Mouse (Mus musculus): ENCODE data around the gene Prpf19. TPM values are rescaled to one million over a fixed set of nuclear protein-coding genes. Genes with fewer than 3 reads are reported as not detected.

Prpf19 gene
- polyA plus RNA-seq, 1 experiment, result 229 TPM

GRCm38 (mm10) chr19:10895708-10896107 lies 677 bp downstream of the Prpf19 start:
- no peak for DNase-seq (ENCODE audit: low read depth)

DNA sequence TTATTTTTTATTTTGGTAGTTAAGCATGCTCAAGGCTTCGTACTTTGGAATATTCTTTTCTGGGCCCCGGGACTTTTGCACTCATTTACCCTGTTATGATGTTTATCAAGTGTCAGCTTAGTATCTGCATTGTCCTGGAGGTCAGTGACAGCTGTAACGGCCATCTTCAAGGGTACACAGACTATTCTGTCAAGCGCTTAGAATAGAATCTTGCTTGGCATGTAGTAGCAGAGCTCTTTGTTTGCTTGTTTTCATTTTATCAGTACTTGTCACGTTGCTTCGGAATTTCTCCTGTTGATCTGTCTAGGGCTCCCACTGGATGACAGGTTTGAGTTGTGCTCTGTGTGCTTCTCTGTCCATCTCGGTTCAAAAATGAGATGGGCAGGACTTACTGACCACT lies 1.8 kb downstream of the Prpf19 start:
- no peak for DNase-seq (ENCODE audit: low read depth)

DNA sequence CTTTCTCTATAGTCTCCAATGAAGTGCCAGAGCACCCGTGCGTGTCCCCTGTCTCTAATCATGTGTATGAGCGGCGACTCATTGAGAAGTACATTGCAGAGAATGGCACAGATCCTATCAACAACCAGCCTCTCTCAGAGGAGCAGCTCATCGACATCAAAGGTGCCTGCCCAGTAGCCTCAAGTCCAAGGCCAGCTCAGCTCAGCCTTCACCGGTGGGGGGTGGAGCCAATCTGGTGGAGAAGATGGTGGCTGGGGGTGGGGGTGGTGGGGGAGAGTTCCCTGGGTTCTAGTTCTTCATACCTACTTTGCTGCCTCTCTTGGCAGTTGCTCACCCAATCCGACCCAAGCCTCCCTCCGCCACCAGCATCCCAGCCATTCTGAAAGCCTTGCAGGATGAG lies 2.5 kb downstream of the Prpf19 start:
- DNase-seq (ENCODE audit: low read depth), result no peak

DNA sequence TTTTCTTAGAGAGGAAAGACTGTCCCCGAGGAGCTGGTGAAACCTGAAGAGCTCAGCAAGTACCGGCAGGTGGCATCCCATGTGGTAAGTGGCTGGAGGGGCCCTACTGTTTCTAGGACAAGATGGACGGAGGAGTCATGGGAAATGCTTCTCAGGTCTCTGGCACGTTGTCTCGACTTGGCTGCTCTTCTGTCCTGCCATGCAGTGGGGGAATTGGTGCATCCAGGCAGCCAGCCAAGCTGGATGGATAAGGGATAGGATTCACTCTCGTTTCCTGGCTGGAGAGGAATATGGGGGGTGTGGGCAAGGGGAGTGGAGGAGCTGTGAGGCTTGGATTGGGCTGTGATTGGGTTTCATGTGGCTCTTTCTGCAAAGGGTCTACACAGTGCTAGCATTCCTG lies 5.3 kb downstream of the Prpf19 start:
- DNase-seq (ENCODE audit: low read depth), result no peak

- no peak for DNase-seq (ENCODE audit: low read depth)
Measured at GRCm38 (mm10) chr19:10901046-10901445, 6.0 kb downstream of the Prpf19 start.

DNA sequence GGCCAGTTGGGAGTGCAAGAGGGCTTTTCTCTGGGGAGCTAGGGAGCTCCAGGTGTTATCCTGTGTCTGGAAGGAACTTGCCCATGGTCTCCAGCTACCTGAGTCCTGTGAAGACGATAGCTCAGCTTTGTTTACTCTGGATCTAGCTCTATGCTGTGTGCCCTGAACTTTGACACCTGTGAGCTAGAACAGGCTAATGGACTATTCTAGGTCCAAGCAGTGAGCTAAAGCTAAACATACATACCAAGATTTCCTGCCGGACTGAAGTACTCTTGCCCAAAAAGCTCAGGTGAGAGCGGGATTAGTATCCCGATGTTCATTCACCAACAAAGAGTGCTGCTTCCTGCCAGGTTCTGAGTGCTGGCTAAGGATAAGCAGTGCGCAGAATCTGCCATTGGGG lies 9.5 kb downstream of the Prpf19 start:
- DNase-seq (ENCODE audit: low read depth), result no peak

DNA sequence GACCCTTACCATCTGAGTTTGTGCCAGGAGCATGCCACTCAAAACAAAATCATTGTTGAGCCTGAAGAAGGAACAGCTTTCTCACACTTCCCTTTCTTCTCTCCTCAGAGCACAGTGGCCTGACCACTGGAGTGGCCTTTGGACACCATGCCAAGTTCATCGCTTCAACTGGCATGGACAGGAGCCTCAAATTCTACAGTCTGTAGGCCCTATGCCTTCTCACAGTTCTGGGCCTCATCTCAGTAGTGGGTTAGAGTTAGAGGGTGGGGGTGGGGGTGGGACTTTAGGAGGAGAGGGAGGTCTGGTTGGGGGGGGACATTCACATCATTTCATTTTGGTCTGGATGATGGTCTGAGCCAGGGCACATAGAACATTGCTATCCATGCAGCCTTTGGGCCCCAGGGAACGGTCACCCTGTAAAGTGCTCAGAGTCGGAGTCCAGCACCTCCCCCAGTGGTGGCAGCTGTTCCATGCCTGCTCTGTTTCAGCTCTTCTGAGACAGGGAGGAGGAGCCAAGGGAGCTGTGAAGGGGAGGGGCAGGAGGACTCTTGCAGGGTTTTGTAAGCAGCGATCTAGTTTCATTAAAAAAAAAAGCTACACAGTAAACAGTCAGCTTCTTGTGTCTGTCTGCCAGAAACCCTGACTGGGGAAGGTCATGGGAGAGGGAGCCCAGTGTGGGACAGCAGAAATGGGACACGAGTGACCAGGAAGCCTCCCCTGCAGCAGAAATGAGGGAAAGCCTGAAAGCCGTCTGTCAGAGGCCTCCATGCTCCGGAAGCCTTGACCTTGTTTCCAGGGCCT lies 10.1 kb downstream of the Prpf19 start:
- DNase-seq (ENCODE audit: low read depth), result no peak

- no peak for DNase-seq (ENCODE audit: low read depth)
Measured at GRCm38 (mm10) chr19:10905728-10906000, 10.6 kb downstream of the Prpf19 start.

- no peak for DNase-seq (ENCODE audit: low read depth)
Measured at GRCm38 (mm10) chr19:10907891-10908290, 12.9 kb downstream of the Prpf19 start.

DNA sequence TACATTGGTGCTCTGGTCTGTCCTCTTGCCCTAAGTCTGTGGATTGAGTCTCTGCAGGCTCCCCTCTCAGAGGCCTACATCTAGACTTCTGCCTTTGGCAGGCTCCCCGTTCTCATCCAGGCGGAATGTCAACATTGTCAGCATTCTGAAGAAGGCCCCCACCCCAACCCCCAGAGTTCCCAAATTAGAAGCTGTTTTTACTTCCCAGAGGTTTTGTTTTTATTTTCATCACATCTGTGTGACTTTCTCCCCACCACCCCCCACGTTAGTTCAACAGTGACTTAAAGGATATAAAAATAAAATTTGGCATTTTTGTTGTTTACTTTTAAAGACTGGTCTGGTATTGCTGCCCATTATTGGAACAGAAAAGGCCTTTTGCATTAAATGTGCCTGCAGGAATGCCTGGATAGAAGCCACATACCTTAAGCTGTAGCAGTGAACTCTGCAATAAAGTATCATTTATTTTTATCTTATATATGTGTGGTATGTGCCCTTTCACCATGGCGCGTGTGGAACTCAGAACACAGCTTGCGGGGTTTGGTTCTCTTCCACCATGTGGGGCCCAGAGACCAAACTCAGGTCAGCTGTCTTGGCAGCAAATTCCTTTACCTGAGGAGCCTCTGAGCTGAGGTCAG lies 14.2 kb downstream of the Prpf19 start:
- DNase-seq (ENCODE audit: low read depth), result no peak

GRCm38 (mm10) chr19:10914291-10914690 lies 19.3 kb downstream of the Prpf19 start:
- no peak for DNase-seq (ENCODE audit: low read depth)

DNA sequence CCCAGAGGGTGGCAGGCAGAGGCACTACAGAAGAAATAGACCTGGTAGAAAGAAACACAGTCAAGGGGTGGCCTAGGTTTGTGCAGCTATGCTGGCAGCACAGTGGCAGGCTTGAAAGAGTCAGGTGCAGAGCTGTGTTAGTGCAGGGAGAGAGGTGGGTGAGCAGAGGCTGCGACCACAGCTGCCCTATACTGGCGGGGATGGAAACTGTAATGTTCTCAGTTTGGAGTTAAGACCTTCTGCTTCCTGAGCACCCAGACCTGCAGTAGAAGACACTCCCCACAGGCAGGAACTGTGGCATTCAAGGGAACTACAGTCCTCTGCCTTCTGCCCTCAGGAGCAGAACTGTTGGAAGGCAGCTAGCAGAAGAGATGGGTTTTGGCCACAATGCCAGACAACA lies 19.8 kb downstream of the Prpf19 start:
- DNase-seq (ENCODE audit: low read depth), result no peak

DNA sequence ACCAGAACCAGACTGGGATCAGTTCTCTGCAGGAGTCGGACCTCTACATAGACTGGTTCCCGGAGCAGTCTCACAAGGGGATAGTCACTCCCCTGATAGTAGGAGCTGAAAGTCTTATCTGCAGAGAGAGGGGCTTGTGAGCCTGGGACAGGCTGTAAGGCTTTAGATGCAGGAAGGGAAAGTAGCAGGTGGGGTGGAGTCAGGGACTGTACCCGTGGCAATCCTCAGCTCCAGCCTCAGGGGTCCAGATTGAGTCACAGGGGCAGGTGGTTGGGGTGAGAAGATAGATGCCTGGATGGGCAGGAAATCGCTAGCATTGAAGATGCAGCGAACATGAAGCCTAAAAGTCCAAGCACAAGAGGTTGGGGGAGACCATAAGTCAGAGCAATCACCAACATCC lies 21.5 kb downstream of the Prpf19 start:
- DNase-seq (ENCODE audit: low read depth), result no peak

DNA sequence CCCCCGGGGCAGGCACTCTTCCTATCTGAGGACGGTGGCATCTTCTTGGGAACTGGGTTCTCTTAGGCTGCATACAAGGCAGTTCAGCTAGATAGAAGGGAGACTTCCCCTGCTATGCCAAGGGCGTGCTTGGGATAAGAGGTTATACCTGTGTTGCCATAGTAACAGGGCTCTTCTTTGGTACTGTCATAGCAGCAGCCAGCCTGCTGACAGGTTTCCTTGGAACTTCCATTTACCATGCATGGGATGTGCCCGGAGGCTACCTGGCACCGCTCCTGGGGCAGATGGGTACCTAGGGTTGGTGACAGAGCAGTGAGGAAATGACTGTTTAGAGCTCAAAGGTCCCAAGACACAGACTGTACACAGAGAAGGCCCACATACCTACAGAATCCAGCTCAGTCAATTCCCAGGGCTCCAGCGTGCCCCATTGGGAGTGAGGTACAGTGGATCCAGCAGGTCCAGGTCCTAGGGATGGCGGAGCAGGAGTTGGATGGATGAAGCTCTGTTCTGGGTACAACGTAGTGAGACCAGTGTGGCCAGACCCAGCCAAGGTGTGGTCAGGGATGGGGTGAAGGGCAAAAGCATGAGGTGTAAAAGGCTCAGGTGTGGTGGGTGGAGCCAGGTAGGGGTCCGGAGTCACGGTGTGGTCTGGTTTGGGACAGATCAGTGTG lies 23.4 kb downstream of the Prpf19 start:
- DNase-seq (ENCODE audit: low read depth), result no peak

DNA sequence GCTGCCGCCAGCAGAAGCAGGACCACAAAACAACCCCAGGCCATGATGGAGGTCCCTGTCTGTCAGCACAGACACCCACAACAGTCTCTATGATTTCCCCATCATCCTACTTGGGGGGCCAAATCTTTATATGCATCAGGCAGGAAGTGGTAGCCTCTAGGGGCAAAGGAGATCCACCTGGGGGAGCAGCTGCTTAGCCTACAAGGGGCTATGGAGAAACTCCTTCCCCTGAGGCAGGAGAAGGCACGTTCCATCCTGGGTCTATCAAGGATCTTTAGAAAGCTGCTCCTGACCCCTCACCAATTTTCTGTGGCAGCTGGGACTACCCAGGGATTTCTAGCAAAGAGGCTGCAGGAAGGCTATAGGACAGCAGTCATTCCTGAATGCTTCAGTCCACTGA lies 25.5 kb downstream of the Prpf19 start, which contains the start of gene Zp1:
TSS of gene Zp1 (minus strand) at position 101 of the 400 bp plus-strand sequence.
- DNase-seq (ENCODE audit: low read depth), result no peak

DNA sequence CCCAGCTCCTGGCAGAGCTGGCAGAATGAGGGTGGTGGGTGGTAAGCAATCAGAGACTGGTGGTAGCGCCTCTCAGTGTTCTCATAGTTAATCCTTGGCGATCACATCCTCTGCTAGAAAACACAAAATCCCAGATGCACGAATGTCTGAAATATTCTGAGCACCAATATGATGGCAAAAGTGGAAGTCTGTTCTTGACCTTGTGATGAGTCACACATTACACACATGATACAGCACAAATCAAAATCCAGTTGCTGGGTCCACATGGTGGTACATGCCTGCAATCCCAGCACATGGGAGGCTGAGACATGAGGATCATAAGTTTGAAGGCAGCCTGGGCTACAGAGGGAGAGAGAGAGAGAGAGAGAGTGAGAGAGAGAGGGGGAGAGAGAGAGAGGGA lies 26.0 kb downstream of the Prpf19 start:
- DNase-seq (ENCODE audit: low read depth), result no peak

GRCm38 (mm10) chr19:10924220-10924619 lies 29.2 kb downstream of the Prpf19 start:
- DNase-seq (ENCODE audit: low read depth), result no peak

DNA sequence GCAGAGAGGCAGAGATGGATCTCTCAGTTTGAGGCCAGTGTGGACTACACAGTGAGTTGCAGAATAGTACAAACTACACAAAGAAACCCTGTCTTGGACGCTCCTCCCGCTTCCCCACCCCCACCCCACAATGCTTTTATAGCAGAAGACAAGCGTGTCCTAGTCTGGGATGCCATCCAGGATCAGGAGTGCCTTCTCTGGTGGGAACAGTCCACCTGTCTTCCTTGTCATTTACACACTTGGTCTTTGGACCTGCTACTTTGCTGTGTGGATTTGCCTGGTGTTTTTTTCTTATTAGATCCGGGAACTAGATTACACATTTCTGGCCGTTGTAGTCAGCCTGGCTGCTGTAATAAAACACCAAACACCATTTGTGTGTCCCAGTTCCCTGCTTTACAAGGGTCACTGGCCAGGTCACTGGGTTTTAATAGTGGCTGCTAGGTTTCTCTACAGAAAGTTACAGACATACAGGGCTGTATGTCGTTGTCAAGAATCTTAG lies 31.1 kb downstream of the Prpf19 start:
- DNase-seq (ENCODE audit: low read depth), result no peak

GRCm38 (mm10) chr19:10926666-10927065 lies 31.6 kb downstream of the Prpf19 start:
- DNase-seq (ENCODE audit: low read depth), result no peak

GRCm38 (mm10) chr19:10930641-10931040 lies 35.6 kb downstream of the Prpf19 start:
- no peak for DNase-seq (ENCODE audit: low read depth)

DNA sequence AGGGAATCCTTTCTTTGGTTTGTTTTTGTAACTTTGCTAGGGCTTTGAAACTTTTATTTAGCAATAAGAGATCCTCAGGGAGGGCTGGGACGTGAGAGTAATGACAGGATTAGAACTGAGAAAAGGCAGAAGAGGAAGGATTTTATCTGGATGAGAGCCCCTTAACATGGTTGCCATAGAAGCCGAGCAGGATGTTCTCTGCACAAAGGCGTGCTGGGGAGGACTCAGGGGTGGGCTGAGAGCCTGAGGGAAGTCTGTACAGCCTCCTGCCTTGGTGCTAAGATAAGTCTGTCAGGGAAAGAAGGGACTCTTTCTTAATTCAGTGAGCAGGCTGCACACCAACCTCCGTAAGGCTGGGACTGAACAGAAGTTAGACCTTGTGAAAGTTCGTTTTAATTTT lies 40.0 kb downstream of the Prpf19 start:
- DNase-seq (ENCODE audit: low read depth), result no peak

DNA sequence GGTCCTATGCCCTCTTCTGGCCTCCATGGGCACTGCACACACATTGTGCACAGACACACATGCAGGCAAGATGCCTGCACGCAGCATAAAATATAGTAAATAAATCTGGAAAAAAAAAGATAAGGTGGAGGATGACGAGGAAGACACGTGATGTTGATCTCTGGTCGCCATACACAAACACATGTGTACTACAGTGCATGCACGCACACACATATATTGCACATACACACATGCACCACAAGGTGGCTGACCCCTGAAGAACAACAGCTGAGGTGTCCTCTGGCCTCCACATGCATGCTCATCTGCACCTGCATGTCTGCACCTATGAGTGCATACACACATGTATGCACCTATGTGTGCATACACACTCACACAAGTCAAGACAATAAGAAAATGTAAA lies 41.0 kb downstream of the Prpf19 start:
- DNase-seq (ENCODE audit: low read depth), result no peak

- no peak for DNase-seq (ENCODE audit: low read depth)
Measured at GRCm38 (mm10) chr19:10937110-10937563, 42.1 kb downstream of the Prpf19 start, which contains the start of gene Ptgdr2. Gene Ptgdr2, plus strand, starts transcription at chr19:10937160.

All from gonadal fat pad, adult 2 months (tissue).